Mouse (Mus musculus) erythroblast, embryonic 14.5 days (primary cell): Measurements from ENCODE around the gene Flt3l.

ENCODE experiments used
- GATA1 ChIP-seq: IDR thresholded peaks from 2 replicates; pipeline ENCODE4 v1.6.1; 2012; ENCODE audit warnings: low read length, inconsistent platforms, mixed read lengths
- TAL1 ChIP-seq: IDR thresholded peaks from 3 replicates; pipeline ENCODE4 v1.6.1; 2012; ENCODE audit warnings: low read length, inconsistent platforms, mixed read lengths

- TF ChIP-seq TAL1 = no peak
- no peak for TF ChIP-seq GATA1
Measured at GRCm38 (mm10) chr7:45121966-45122365, 14.3 kb downstream of the Flt3l start.
